Mouse (Mus musculus) frontal cortex, postnatal 14 days (tissue): ENCODE data around the gene Aatk.

Experiments
- DNase-seq, 2 experiments: peaks; one replicate each; pipeline ENCODE4 v3.0.0; 2022; ENCODE audit warnings: low spot score in 2 of 2

The Aatk gene

DNA sequence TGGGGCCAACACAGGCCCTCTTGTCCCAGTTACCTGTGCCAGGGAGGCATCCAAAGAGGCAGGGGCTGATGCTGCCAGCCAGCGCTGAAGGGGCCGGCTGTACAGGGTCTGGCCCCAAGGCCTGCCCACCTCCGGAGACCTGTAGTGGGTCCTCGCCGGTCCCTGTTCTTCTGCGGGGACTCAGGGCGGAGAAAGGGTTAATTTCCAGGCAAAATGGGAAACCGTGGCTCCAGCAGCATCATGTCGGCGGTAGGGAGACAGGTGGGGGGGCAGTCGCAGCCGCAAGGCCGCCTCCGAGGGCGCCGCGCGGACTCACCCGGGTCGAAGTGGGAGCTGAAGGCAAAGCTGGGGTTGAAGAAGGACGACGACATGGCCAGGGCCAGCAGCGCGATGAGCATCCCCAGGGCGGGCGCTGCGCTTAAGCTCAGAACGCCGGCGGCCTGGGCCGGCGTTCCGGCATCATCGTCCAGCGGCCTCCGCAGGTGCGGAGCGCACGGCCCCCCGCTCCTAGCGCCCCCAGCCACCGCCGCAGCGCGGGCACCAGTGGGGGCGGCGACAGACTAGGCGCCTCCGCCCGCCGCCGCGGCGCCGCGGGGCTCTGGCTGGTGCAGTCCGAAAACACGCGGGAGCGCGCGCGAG is at the start of gene Aatk:
Gene Aatk, minus strand, starts transcription at position 615 of the 639 bp plus-strand sequence.
- DNase-seq: no peak

DNA sequence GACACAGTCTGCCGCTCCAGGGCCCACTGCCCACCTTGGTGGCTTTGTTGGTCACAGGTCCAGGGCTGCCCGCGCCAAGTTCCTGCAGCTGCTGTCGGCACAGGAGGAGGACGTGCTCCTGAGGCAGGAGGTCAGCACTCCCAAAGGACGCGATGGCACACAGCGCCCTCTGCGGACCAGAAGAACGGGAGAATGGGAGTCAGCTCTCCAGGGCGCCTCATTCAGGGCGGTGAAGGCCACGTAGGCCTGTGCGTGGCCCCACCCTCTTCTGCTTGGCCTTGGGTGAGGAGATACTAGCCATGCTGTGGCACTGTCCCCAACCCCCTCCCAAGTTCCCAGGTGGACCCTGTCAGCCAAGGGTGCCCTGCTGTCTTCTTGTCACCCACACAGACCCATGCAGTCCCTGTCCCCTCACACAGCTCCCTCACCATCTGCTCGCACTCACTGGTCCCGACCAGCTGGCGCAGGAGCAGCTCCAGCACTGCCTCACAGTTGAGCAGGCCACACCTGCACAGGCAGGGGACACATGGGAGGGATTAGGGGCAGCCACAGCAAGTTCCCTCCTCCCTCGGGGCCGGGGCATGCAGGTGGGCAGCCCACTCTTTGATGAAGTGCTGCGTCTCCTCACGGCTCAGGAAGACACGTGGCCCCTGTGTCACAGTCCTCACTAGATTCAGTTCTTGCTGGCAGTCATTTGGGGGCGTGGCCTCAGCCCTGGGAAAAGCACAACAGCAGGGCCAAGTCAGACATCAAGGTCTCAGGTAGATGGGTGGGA is 46.0 kb upstream of the Aatk start:
- DNase-seq: no peak

DNA sequence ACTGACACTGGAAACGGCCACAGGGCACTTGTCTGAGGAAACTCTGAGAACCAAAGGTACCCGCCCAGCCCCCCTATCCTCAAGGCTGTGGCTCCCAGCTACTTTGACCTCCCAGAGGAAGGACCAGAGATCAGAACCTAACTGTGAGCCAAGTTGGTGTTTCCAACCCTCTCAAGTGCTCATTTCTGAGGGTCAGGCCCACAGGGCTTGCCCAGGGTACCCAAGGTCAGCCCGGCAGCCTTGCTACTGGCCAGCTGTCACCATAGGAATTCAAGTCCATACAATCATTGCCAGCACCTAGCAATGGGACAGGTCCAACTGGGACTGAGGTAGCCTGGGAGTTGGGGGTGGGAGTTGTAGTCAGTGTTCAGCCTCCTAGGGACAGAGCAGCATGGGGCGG is 43.7 kb upstream of the Aatk start:
- no peak for DNase-seq

DNA sequence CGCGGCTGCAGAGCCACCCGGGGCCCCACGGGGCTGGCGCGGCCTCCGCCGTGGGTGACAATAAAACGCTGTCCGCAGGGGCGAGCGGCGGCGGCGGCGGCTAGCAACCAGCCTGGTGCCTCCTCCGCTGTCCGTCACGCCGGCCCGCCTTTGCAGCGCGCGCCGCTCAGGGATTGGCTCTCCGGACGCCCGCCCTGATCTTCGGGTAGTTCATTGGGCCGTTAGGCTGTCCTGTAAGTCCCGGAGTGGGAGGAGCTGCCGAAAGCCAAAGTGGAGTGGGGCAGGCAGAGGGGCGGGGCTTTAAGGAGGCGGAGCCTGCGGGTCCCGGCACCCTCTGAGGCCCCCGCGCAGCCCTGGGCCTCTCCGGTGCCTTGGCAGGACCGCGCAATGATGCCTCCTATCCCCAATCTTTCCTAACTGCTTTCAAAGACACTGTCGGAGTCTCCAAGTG is 39.8 kb upstream of the Aatk start, which contains the start of gene Cep131:
Gene Cep131, minus strand, starts transcription at position 126 of the 451 bp plus-strand sequence.
- peak; percentile 95 to 96 for DNase-seq

DNA sequence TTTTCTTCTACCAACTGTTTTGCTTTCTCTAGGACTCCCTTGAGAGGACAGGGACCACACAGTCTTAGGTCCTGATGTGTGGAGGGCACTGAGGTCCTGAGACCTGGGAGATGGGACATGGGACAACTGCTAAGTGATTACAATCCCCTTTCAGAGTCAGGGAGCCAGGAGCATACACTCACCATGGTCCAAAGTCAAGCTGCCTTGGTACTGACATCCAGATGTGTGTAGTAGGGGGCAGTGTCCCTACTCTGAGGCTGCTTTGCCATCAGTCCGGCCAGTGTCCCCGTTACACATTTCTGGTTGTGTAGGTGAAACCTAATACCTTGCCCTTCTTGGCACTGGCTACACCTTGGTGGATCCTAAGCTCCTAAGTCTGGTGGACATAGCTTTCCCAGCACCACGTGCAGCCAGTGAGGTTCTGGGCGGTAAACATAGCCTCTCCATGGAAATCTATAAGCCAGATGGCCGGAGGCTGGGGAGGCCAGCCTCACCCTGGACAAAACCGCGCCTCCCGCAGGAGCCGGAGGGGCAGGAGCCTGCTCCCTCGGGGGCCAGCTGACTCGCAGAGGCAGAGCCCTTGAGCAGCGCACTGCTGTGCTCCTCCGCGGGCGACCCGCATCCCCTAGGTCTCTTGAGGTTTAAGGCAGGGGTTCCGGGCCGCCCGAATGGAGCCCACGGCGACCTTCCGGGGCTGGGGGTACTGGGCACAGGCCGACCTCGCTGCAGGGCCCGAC is 39.1 kb upstream of the Aatk start:
- DNase-seq: peak in 1 of 2 experiments; percentile 20

DNA sequence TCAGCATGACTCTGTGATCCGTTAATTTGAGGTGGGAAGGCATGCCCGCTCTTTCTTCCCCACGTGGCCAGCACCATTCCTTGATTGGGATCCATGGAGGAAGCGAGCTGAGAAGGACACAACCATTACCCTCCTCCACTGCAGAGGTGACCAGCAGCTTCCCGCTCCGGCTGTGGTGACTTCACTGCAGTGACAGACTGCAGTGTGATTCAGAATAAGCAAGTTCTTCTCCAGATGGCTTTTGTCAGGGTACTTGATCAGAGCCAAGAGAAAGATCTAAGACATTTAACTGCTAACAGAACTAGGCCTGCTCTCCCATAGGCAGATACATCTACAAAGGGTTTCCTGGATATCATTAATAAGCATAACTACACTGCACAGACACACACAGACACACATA is 33.3 kb upstream of the Aatk start:
- no peak for DNase-seq

DNA sequence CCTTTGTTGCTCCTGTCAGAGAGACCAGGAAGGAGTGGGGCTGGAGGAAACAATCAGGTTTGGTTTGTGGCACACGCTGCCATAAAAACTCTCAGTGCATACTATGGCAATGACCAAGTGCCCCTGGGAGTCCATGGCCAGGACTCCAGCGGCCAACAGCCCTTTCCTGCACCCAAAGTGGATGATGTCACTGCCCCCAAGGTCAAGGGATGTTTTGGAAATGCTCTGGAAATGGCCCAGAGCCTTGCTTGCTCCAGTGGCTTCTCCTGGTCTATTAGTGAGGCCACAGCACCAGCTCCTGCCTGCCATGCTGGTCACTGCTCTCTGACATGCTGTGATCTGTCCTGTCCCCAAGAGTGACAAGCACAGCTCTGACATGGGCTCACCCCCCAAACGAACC is 29.2 kb upstream of the Aatk start:
- no peak for DNase-seq

DNA sequence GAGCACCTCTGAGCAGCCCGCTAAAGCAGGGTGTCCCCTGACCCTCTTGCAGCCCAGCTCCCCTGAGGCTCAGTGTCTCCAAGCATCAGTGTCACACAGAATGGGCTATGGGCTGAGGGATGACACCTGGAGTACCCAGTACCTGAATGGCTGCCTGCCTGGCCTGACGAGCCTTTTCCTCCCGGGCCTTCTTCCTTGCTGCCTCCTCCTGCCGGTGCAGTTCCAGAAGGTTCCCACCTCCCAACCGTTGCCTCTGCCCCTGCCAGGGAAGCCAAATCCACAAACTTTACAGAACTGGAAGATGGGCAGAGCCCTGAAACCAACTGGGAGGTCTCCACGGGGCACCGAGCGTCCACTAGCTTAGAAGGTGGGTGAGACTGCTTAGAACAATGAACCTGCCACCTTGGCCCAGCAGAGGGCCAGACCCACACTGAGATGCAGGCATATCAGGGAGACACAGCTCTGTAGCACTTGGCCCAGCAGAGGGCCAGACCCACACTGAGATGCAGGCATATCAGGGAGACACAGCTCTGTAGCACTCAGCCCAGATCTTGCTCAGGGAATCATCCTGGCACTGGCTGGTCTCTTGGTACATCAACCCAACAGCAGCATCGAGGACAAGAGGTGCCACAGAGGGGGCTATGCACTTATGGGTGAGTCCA is 26.1 kb upstream of the Aatk start:
- no peak for DNase-seq

DNA sequence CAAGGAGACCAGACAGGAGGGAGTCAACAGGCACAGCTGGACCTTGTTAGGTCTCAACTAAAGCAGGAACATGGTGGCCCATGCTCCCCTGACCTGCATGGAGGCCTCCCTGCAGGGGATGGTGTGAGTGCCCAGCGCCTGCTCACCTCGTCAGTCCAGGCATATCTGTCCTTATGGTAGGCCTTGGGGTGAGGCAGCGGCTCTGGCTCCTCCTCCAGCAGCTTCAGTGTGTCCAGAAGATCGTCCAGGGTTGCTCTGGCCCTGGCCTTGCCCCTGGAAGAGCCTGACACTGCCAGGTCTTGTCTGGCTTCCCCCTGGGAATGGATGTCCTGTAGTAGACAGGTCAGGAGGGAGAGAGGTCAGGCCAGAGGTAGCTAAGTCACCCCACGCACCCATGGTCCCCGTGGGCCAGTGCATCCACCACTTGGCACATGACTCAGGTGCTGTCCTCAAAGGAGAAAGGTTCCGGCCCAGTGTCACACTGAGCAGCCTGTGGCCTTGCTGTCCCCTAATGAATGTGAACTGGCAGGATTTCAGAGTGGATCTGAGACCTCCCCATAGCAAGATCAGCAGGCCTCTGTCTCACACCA is 24.9 kb upstream of the Aatk start:
- no peak for DNase-seq

DNA sequence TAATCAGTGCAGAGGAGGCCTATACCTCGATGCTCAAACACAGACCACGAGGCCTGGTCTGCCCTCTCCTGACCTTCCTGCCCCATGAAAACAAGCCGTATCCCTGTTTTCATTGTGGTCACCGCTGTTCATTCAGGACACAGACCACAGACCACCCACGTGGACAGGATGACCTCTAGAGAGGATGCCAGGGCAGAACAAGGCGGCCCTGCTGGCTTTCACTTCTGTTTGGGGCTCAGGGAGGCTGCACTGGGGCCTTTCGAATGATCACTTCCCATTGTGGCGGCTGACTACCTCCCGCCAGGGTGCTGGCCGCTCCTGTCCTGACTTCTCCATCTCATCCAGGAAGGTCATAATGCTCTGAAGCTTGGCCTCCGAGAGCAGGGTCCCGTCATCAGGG is 24.1 kb upstream of the Aatk start:
- DNase-seq: no peak

DNA sequence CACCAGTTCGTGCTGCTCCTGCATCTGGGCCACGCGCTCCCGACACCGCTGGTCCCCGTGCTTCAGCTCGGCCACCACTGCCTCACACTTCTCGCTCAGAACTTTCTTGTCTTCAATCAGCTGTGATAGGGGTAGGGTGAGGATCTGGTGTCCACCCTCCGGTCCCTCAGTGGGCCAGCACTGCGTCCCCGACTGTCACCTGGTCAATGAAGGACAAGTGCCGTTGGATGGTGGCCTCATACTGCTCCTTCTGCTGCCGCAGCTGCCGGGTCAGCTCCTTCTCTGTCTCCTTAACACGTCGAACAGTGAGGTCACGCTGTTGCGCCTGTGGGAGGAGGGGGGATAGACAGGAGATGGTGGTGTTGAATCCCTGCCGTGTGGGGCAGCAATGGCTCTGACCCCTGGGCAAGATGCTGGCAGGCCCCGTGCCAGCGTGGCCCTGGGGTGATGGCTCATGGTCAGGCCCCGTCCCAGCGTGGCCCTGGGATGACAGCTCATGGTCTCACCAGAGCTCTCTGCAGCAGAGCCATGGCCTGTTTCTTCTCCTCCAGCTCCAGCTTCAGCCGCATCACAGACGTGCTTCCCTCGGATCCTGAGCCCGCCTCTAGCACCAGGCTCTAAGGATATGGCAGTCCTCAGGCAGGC is 23.4 kb upstream of the Aatk start:
- DNase-seq: no peak

DNA sequence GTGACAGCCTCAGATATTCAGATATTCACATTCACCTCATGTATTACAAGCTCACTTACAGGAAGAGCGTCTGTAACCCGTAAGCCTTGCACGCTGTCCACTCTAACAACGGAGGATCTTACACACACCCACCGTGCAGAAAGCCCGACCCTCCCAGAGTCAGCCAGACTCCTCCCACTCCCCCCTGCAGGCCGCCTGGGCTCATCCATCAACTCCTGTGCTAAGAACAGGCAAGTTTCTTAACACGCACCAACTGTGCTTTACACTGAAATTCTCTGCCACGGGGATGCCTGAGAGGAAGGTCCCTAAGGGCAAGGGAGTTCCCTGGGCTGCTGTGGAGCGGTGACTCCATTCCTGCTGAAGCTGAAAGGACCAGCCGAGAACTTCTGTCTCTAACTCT is 22.3 kb upstream of the Aatk start:
- DNase-seq: no peak

DNA sequence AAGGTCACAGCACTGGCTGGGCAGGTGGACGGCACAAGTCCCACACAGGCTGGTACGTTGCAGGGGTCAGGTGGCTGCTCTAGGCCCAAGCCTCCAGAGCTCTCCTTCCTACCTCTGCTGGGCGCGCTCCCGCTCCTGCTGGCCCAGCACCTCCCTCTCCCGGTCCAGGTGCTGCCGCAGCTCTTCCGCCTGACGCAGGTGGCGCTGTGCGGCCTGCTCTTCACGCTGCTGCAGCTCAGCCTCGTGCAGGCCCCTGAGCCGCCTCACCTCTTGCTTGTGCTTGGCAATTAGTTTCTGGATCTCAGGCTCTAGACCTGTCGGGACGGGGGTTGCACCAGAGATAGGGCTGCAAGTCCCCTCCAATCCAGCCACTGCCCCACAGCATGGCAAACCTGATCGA is 20.9 kb upstream of the Aatk start:
- no peak for DNase-seq

DNA sequence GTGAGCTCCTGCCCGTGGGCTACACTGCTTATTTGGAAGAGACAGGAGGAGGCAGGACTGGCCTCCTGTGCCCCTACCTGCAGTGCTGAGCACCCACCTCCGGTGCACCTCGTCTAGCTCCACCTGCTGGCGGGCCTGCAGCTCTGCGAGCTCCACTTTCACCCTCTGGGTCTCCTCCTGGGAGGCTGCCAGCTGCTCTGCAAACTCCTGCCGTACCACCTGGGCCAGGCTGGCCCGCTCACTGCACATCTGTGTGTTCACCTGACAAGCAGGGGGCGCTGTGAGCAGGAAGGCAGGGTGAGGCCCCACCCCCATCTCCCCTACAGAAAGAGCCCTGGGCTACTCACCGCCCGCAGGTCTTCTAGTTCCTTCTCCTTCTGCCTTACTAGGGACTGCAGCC is 18.3 kb upstream of the Aatk start:
- DNase-seq: no peak

DNA sequence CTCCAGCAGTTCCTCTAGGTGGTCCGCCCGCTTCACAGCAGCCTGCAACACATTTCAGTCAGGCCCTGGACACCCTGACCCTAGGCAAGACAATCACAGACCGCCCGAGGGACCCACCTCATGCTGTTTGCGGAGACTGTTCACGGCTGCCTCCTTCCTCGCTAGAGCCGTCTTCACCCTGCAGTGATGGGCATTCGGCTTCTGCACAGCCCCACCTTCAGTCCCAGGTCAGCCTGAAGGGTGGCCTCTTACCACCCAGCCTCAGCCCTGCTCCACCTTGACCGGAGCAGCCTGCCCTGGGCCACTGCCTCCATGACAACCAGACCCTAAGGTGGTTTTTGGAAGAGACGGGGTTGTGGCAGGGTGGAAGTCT is 17.7 kb upstream of the Aatk start:
- no peak for DNase-seq

DNA sequence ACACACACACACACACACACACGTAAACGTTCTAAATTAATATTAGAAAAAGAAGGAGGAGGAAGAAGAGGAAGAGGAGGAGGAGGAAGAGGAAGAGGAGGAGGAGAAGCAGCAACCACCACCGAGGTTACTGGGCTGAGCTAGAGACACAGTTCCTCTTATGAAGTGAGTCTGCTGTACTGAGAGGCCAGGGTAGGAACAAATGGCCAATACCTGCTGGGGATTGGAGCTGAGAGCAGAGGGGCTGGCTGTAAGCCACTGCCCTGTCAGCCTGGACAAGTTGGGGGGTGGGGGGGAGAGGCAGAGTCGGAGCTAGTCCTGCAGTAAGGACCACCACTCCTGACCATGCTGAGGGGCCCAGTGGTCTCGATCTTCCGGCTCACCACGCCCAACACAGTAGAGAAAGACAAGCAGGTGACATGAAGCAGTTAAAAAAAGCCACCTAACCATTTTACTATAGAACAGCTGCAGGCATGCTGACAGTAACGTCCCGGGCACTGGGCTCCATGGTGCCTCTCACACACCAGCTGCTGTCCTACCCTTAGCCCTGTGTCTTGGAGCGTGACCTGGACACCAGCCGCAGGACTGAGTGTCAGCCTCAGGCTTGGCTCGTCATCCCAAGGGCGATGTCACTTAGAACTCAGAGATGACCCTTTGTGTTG is 17.2 kb upstream of the Aatk start:
- no peak for DNase-seq

DNA sequence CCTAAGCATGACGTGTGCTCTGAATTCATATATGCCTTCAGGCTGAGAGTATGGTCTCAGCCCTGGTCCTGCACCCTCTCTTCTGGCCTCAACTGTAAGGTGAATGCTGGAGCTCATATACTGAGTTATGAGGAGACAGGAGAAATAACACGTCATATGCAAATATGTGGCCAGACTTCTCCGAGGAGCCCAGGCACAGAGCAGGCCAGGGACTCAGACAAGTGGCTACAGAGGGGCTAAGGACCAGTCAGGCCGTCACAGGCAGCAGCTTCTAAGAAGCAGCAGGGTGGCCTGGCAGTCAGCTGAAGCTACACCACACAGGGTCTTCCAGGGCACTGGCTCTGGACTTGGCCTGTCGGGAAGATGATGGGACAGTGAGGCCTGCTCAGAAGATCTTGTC is 16.4 kb upstream of the Aatk start:
- no peak for DNase-seq

DNA sequence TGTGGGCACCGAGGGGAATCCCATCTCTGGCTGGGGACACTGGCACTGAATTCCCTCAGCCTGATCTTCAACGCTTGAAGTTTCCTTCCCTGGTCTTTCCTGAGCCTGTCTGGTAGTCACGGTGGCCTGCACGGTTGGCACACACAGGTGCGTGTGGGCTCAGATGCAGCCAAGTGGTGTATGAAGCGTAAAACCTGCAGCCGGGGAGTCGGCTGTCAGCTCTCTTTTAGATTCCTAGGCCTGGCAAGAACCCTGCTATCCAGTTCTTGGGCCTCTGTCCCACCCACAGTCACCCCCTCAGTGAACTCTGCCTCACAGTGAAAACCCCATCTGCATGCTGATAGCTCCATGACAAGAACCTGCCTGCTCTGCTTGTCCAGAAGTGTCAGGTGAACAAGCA is 13.7 kb upstream of the Aatk start:
- no peak for DNase-seq

DNA sequence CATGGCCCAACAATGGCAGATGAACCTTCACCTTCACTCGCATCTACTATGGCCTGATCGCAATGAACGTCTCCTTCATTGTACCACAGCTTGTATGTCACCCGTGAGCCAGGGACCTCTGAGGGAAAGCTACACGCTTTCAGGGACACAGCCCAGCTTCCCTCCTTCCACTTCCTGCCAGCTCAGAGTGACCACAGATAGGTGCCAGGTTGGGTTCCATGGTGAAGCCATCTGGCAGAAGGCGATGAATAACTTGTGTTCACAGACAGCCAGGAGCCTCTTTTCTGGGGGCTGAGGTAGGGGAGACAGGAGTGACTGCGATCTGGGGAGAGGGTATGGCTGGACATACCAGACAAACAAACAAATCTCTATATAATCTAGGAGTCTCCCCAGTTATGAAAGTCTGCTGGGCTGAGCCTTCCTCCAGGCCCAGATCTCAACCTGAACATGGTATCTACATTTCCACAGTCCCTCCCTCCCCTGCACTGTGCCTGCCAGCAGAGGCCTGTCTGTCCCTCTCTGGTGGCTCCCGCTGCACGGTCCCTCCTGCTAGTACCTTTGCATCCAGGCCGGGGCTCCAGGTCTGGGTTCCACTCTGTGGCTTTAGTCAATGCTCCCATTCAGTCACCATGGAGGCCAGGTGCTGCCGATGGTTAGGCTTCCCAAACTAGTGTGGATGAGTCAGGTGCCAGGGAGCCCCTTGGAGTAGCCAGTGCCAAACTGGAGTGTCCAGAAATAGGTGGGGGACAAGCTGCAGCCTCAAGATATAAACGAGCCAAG is 9.2 kb upstream of the Aatk start:
- no peak for DNase-seq

DNA sequence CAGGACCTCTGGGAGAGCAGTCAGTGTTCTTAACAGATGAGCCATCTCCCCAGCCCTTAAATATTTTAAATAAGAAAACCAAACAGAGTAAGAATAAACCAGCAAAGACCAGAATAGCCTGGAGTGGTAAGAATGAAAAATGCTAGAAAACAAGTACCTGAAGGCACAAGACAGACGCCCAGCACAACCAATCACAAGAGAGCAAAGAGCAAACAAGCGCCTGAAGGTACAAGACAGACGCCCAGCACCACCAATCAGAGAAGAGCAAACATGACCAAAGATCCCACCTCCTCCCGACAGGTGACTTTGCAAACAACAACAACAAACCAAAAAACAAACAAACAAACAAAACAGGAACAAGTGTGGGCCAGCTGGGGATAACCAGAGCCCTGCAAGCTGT is 6.9 kb upstream of the Aatk start:
- DNase-seq: no peak
